Mouse (Mus musculus) embryonic facial prominence, embryonic 10.5 days (tissue): Measurements from ENCODE around the gene Eya3. TPM values are rescaled to one million over a fixed set of nuclear protein-coding genes. Genes with fewer than 3 reads are reported as not detected.
"Not testable (repeated sequence)": the region's sequence is repeated elsewhere in the genome, so short reads cannot be mapped to it uniquely, and the experiment has no call there.

Experiments used
- DNase-seq: peaks from one replicate; pipeline ENCODE4 v3.0.0-alpha.2; 2017; ENCODE audit warnings: low spot score
- H3K27ac ChIP-seq: fragments of 300-500 bp; sonication (generic); replicated peaks from 2 replicates; pipeline ENCODE4 v1.5.1; 2016; ENCODE audit warnings: mild to moderate bottlenecking
- H3K27me3 ChIP-seq: fragments of 300-500 bp; sonication (generic); replicated peaks from 2 replicates; pipeline ENCODE4 v1.6.1; 2016; ENCODE audit warnings: low read depth, mild to moderate bottlenecking; ENCODE audit not compliant: poor library complexity, severe bottlenecking
- H3K36me3 ChIP-seq: fragments of 300-500 bp; sonication (generic); replicated peaks from 2 replicates; pipeline ENCODE4 v1.6.1; 2016; ENCODE audit warnings: mild to moderate bottlenecking, moderate library complexity
- H3K4me1 ChIP-seq: fragments of 300-500 bp; sonication (generic); 2 replicates; pipeline ENCODE4 v1.6.1; 2016
- H3K4me3 ChIP-seq: fragments of 300-500 bp; sonication (generic); 2 replicates; pipeline ENCODE4 v1.5.1; 2016; ENCODE audit warnings: mild to moderate bottlenecking, moderate library complexity
- H3K9me3 ChIP-seq: fragments of 300-500 bp; sonication (generic); 2 replicates; pipeline ENCODE4 v1.6.1; 2016; ENCODE audit warnings: mild to moderate bottlenecking
- WGBS: fragments of 180-500 bp; shearing (Covaris S2); methylation state at CpG from one replicate; pipeline ENCODE4 v1.1.7; 2016; 5-methylcytosine and 5-hydroxymethylcytosine counted together
- polyA plus RNA-seq: library from polyadenylated mRNA; unstranded; fragments of >200 nt; fragmentation: Nextera tagmentation; extraction: Ambion mirVana; gene quantifications from 2 replicates; pipeline ENCODE4 v1.2.1, GENCODE M21; 2016

The Eya3 gene
- 36.2 and 39.9 TPM in 2 replicates for polyA plus RNA-seq

- under 1% methylated on average over 41 of the region's 41 CpGs for WGBS
- peaks cover 22% of the 10 kb centered on the region for H3K36me3 ChIP-seq
- H3K27ac ChIP-seq: peak within 1 kb of the TSS; percentile 91
- H3K9me3 ChIP-seq: no peaks in the 10 kb centered on the region
- H3K4me1 ChIP-seq: peaks cover 18% of the 10 kb centered on the region
- DNase-seq: peak; percentile 97
- no peaks in the 10 kb centered on the region for H3K27me3 ChIP-seq
- peak within 1 kb of the TSS; percentile 94 for H3K4me3 ChIP-seq
These were observed at the start of gene Eya3 for GRCm38 (mm10) chr4:132638461-132639190. Eya3 (plus strand) TSS chr4:132638987.

- Histone ChIP-seq H3K9me3 (no peaks in the 10 kb centered on the region), H3K4me1 (peaks cover 5% of the 10 kb centered on the region), H3K27me3 (no peaks in the 10 kb centered on the region), H3K27ac (no peak overlapping the region), H3K4me3 (no peak overlapping the region), H3K36me3 (no peaks in the 10 kb centered on the region)
- WGBS: 85% methylated on average over 10 of the region's 10 CpGs
- no peak for DNase-seq
These were observed 48.1 kb upstream of the Eya3 start for GRCm38 (mm10) chr4:132590642-132591041.

- Histone ChIP-seq H3K36me3 (no peaks in the 10 kb centered on the region), H3K27ac (no peak overlapping the region), H3K4me1 (peaks cover 9% of the 10 kb centered on the region), H3K9me3 (no peaks in the 10 kb centered on the region), H3K4me3 (no peak overlapping the region), H3K27me3 (no peaks in the 10 kb centered on the region)
- no peak for DNase-seq
- WGBS: 93% methylated on average over 9 of the region's 9 CpGs
These were observed 45.8 kb upstream of the Eya3 start for GRCm38 (mm10) chr4:132592958-132593357.

GRCm38 (mm10) chr4:132594191-132594590 lies 44.6 kb upstream of the Eya3 start:
- Histone ChIP-seq H3K27me3 (no peaks in the 10 kb centered on the region), H3K4me3 (no peak overlapping the region), H3K9me3 (no peaks in the 10 kb centered on the region; the same call in 1 of the 2 replicates), H3K4me1 (peaks cover 9% of the 10 kb centered on the region), H3K27ac (no peak overlapping the region), H3K36me3 (no peaks in the 10 kb centered on the region)
- peak; percentile 10 for DNase-seq
- WGBS: 33% methylated on average over 4 of the region's 4 CpGs

- no peaks in the 10 kb centered on the region; the same call in 1 of the 2 replicates for H3K9me3 ChIP-seq
- H3K36me3 ChIP-seq: no peaks in the 10 kb centered on the region
- H3K4me3 ChIP-seq: no peak overlapping the region
- 80% methylated on average over 2 of the region's 2 CpGs for WGBS
- H3K27ac ChIP-seq: no peak overlapping the region
- no peak for DNase-seq
- H3K4me1 ChIP-seq: peaks cover 12% of the 10 kb centered on the region
- no peaks in the 10 kb centered on the region for H3K27me3 ChIP-seq
These were observed 39.9 kb upstream of the Eya3 start for GRCm38 (mm10) chr4:132598861-132599260.

- Histone ChIP-seq H3K27me3 (no peaks in the 10 kb centered on the region), H3K4me3 (no peak overlapping the region), H3K9me3 (no peaks in the 10 kb centered on the region; the same call in 1 of the 2 replicates), H3K36me3 (no peaks in the 10 kb centered on the region), H3K4me1 (peaks cover 7% of the 10 kb centered on the region; the same call in 1 of the 2 replicates), H3K27ac (no peak overlapping the region)
- WGBS: 86% methylated on average over 3 of the region's 3 CpGs
- DNase-seq: no peak
These were observed 39.0 kb upstream of the Eya3 start for GRCm38 (mm10) chr4:132599764-132600163.

- no peak overlapping the region for H3K4me3 ChIP-seq
- H3K27ac ChIP-seq: no peak overlapping the region
- 82% methylated on average over 6 of the region's 6 CpGs for WGBS
- H3K27me3 ChIP-seq: no peaks in the 10 kb centered on the region
- H3K36me3 ChIP-seq: no peaks in the 10 kb centered on the region
- no peak for DNase-seq
- H3K9me3 ChIP-seq: no peaks in the 10 kb centered on the region; the same call in 1 of the 2 replicates
- peaks cover 7% of the 10 kb centered on the region; the same call in 1 of the 2 replicates for H3K4me1 ChIP-seq
These were observed 38.3 kb upstream of the Eya3 start for GRCm38 (mm10) chr4:132600465-132600864.

GRCm38 (mm10) chr4:132601242-132601641 lies 37.5 kb upstream of the Eya3 start:
- not testable (repeated sequence) for H3K9me3 ChIP-seq, H3K36me3 ChIP-seq, DNase-seq, H3K27me3 ChIP-seq, H3K4me3 ChIP-seq, H3K27ac ChIP-seq, H3K4me1 ChIP-seq
- WGBS: 86% methylated on average over 5 of the region's 5 CpGs

GRCm38 (mm10) chr4:132603468-132603867 lies 35.3 kb upstream of the Eya3 start:
- Histone ChIP-seq H3K4me3 (no peak overlapping the region), H3K27ac (no peak overlapping the region), H3K4me1 (peaks cover 4% of the 10 kb centered on the region; the same call in 1 of the 2 replicates), H3K36me3 (no peaks in the 10 kb centered on the region), H3K27me3 (no peaks in the 10 kb centered on the region), H3K9me3 (no peaks in the 10 kb centered on the region; the same call in 1 of the 2 replicates)
- DNase-seq: no peak
- 86% methylated on average over 4 of the region's 4 CpGs for WGBS

GRCm38 (mm10) chr4:132605816-132606215 lies 33.0 kb upstream of the Eya3 start:
- no peak for DNase-seq

GRCm38 (mm10) chr4:132608147-132608546 lies 30.6 kb upstream of the Eya3 start:
- no peaks in the 10 kb centered on the region for H3K4me1 ChIP-seq
- H3K27ac ChIP-seq: no peak overlapping the region
- DNase-seq: no peak
- H3K4me3 ChIP-seq: no peak overlapping the region
- no peaks in the 10 kb centered on the region for H3K9me3 ChIP-seq
- 62% methylated on average over 4 of the region's 4 CpGs for WGBS
- no peaks in the 10 kb centered on the region for H3K27me3 ChIP-seq
- no peaks in the 10 kb centered on the region for H3K36me3 ChIP-seq

More at GRCm38 (mm10) chr4:132605816-132606215, 33.0 kb upstream of the Eya3 start:
- Histone ChIP-seq H3K9me3 (no peaks in the 10 kb centered on the region), H3K36me3 (no peaks in the 10 kb centered on the region), H3K4me3 (no peak overlapping the region), H3K27ac (no peak overlapping the region), H3K27me3 (no peaks in the 10 kb centered on the region), H3K4me1 (peaks cover 4% of the 10 kb centered on the region; the same call in 1 of the 2 replicates)
- 74% methylated on average over 5 of the region's 5 CpGs for WGBS

GRCm38 (mm10) chr4:132610301-132610984 lies 28.3 kb upstream of the Eya3 start:
- DNase-seq: no peak
- WGBS: 81% methylated on average over 3 of the region's 3 CpGs
- H3K27ac ChIP-seq: no peak overlapping the region

GRCm38 (mm10) chr4:132611320-132611719 lies 27.5 kb upstream of the Eya3 start:
- Histone ChIP-seq H3K36me3 (no peaks in the 10 kb centered on the region), H3K9me3 (peaks cover 15% of the 10 kb centered on the region), H3K4me1 (no peaks in the 10 kb centered on the region), H3K27me3 (no peaks in the 10 kb centered on the region), H3K27ac (no peak overlapping the region), H3K4me3 (no peak overlapping the region)
- DNase-seq: no peak
- WGBS: 85% methylated on average over 8 of the region's 8 CpGs

More at GRCm38 (mm10) chr4:132610301-132610984, 28.3 kb upstream of the Eya3 start:
- peaks cover 12% of the 10 kb centered on the region for H3K9me3 ChIP-seq
- H3K36me3 ChIP-seq: no peaks in the 10 kb centered on the region
- H3K27me3 ChIP-seq: no peaks in the 10 kb centered on the region
- no peak overlapping the region for H3K4me3 ChIP-seq
- H3K4me1 ChIP-seq: no peaks in the 10 kb centered on the region
